Mouse (Mus musculus) embryonic fibroblast, embryonic 13.5 days (primary cell): Measurements from ENCODE around the gene Atp6v1g2. TPM values are rescaled to one million over a fixed set of nuclear protein-coding genes. Genes with fewer than 3 reads are reported as not detected.

ENCODE experiments used
- H3K27ac ChIP-seq: 2 replicates; pipeline ENCODE4 v1.5.1; 2012; ENCODE audit warnings: low read length, control low read depth, inconsistent platforms; ENCODE audit not compliant: insufficient read depth
- H3K4me1 ChIP-seq: 2 replicates; pipeline ENCODE4 v1.6.1; 2011; ENCODE audit warnings: low read length; ENCODE audit not compliant: control insufficient read depth, insufficient read depth
- H3K4me3 ChIP-seq: 2 replicates; pipeline ENCODE4 v1.5.1; 2011; ENCODE audit warnings: mild to moderate bottlenecking, control low read depth, low read length; ENCODE audit not compliant: insufficient read depth
- CTCF ChIP-seq: IDR thresholded peaks from 2 replicates; pipeline ENCODE4 v1.5.1; 2011; ENCODE audit warnings: mild to moderate bottlenecking, control low read depth, low read length, moderate library complexity, borderline replicate concordance; ENCODE audit not compliant: insufficient read depth
- POLR2A ChIP-seq: IDR thresholded peaks from 2 replicates; pipeline ENCODE4 v1.6.1; 2011; ENCODE audit warnings: low read depth, mild to moderate bottlenecking, control low read depth, low read length, moderate library complexity
- polyA plus RNA-seq: library from polyadenylated mRNA; stranded (reverse); fragments of >200 nt; gene quantifications from 2 replicates; pipeline ENCODE4 v1.2.4, GENCODE M21; 2011; ENCODE audit warnings: low read depth; ENCODE audit not compliant: missing spikeins, insufficient read length

Atp6v1g2 gene
- polyA plus RNA-seq, 1 experiment = 2.0 TPM

GRCm38 (mm10) chr17:35278957-35279688 lies 45.7 kb downstream of the Atp6v1g2 start:
- H3K4me1 ChIP-seq = no peaks in the 10 kb centered on the region
- no peak for TF ChIP-seq CTCF
- TF ChIP-seq POLR2A = no peak
- H3K4me3 ChIP-seq = no peak overlapping the region
- H3K27ac ChIP-seq = no peak overlapping the region

- Histone ChIP-seq H3K4me3 (no peak overlapping the region), H3K4me1 (no peaks in the 10 kb centered on the region), H3K27ac (no peak overlapping the region)
- TF ChIP-seq POLR2A (no peak), CTCF (no peak)
These were observed 46.8 kb downstream of the Atp6v1g2 start for GRCm38 (mm10) chr17:35280276-35280675.

- Histone ChIP-seq H3K4me3 (no peak overlapping the region), H3K4me1 (no peaks in the 10 kb centered on the region), H3K27ac (no peak overlapping the region)
- TF ChIP-seq POLR2A (no peak), CTCF (no peak)
These were observed 52.0 kb downstream of the Atp6v1g2 start for GRCm38 (mm10) chr17:35285431-35285830.

Other genes with a start within 250 kb of the Atp6v1g2 start
- 81.3 and 85.7 TPM in 2 replicates for gene Vars, start 232.7 kb upstream of the Atp6v1g2 start, polyA plus RNA-seq
- gene Vwa7, start 217.1 kb upstream of the Atp6v1g2 start, polyA plus RNA-seq = 0.12 and 0.26 TPM in 2 replicates
- gene Sapcd1, start 205.6 kb upstream of the Atp6v1g2 start, polyA plus RNA-seq = not detected in 2 replicates
- gene Msh5, start 186.9 kb upstream of the Atp6v1g2 start, polyA plus RNA-seq = 1.2 and 2.8 TPM in 2 replicates
- 266 and 360 TPM in 2 replicates for gene Clic1, start 183.7 kb upstream of the Atp6v1g2 start, polyA plus RNA-seq
- 46.4 and 52.8 TPM in 2 replicates for gene Ddah2, start 174.6 kb upstream of the Atp6v1g2 start, polyA plus RNA-seq
- gene Ly6g6c, start 168.3 kb upstream of the Atp6v1g2 start, polyA plus RNA-seq = not detected in 2 replicates
- 0.22 TPM in 1 of 2 replicates, not detected in the other for gene Mpig6b, start 167.5 kb upstream of the Atp6v1g2 start, polyA plus RNA-seq
- gene Ly6g6e, start 156.8 kb upstream of the Atp6v1g2 start, polyA plus RNA-seq = not detected in 2 replicates
- gene Ly6g6d, start 155.6 kb upstream of the Atp6v1g2 start, polyA plus RNA-seq = not detected in 2 replicates
- not detected in 2 replicates for gene Ly6g6f, start 148.1 kb upstream of the Atp6v1g2 start, polyA plus RNA-seq
- gene Abhd16a, start 144.4 kb upstream of the Atp6v1g2 start, polyA plus RNA-seq = 31.8 and 33.9 TPM in 2 replicates
- gene Ly6g5c, start 125.4 kb upstream of the Atp6v1g2 start, polyA plus RNA-seq = not detected in 2 replicates
- gene Ly6g5b, start 118.2 kb upstream of the Atp6v1g2 start, polyA plus RNA-seq = 0.74 TPM in 1 of 2 replicates, not detected in the other
- 8.9 and 10.2 TPM in 2 replicates for gene Gpank1, start 112.2 kb upstream of the Atp6v1g2 start, polyA plus RNA-seq
- 164 and 169 TPM in 2 replicates for gene Csnk2b, start 111.6 kb upstream of the Atp6v1g2 start, polyA plus RNA-seq
- 16.1 and 18.4 TPM in 2 replicates for gene D17H6S53E, start 107.3 kb upstream of the Atp6v1g2 start, polyA plus RNA-seq
- 0.48 TPM in 1 of 2 replicates, not detected in the other for gene Apom, start 101.6 kb upstream of the Atp6v1g2 start, polyA plus RNA-seq
- 193 and 196 TPM in 2 replicates for gene Bag6, start 98.5 kb upstream of the Atp6v1g2 start, polyA plus RNA-seq
- 174 and 183 TPM in 2 replicates for gene Prrc2a, start 68.8 kb upstream of the Atp6v1g2 start, polyA plus RNA-seq
- gene Aif1, start 57.6 kb upstream of the Atp6v1g2 start, polyA plus RNA-seq = not detected in 2 replicates
- gene Lst1, start 45.2 kb upstream of the Atp6v1g2 start, polyA plus RNA-seq = 2.5 and 3.5 TPM in 2 replicates
- not detected in 2 replicates for gene Ltb, start 39.2 kb upstream of the Atp6v1g2 start, polyA plus RNA-seq
- 0.35 TPM in 1 of 2 replicates, not detected in the other for gene Tnf, start 31.7 kb upstream of the Atp6v1g2 start, polyA plus RNA-seq
- not detected in 2 replicates for gene Lta, start 28.3 kb upstream of the Atp6v1g2 start, polyA plus RNA-seq
- gene Gm16181, start 12.8 kb upstream of the Atp6v1g2 start, polyA plus RNA-seq = not detected in 2 replicates
- gene Nfkbil1, start 2.1 kb downstream of the Atp6v1g2 start, polyA plus RNA-seq = 7.9 and 10.1 TPM in 2 replicates
- gene Ddx39b, start 8.1 kb downstream of the Atp6v1g2 start, polyA plus RNA-seq = 182 and 227 TPM in 2 replicates
- gene H2-D1, start 29.1 kb downstream of the Atp6v1g2 start, polyA plus RNA-seq = 98.1 and 108 TPM in 2 replicates
- not detected in 2 replicates for gene H2-Q1, start 86.7 kb downstream of the Atp6v1g2 start, polyA plus RNA-seq
- gene H2-Q2, start 108.6 kb downstream of the Atp6v1g2 start, polyA plus RNA-seq = not detected in 2 replicates
- gene H2-Q4, start 146.0 kb downstream of the Atp6v1g2 start, polyA plus RNA-seq = 6.7 and 13.7 TPM in 2 replicates
- 0.28 and 0.32 TPM in 2 replicates for gene H2-Q6, start 191.2 kb downstream of the Atp6v1g2 start, polyA plus RNA-seq
- gene H2-Q7, start 205.5 kb downstream of the Atp6v1g2 start, polyA plus RNA-seq = 0.57 and 1.8 TPM in 2 replicates
- gene H2-Q10, start 236.4 kb downstream of the Atp6v1g2 start, polyA plus RNA-seq = not detected in 2 replicates